Mouse (Mus musculus) gastrocnemius, adult 18-20 months (tissue): ENCODE results near the gene Pxk. TPM values are rescaled to one million over a fixed set of nuclear protein-coding genes. Genes with fewer than 3 reads are reported as not detected.

Experiments used
- DNase-seq: peaks from one replicate; pipeline ENCODE4 v3.0.0; 2021; ENCODE audit warnings: low spot score
- total RNA-seq, 2 experiments: library from RNA; stranded (reverse); gene quantifications; 2 replicates each; pipeline ENCODE4 v1.2.3; 2021

Pxk gene
- total RNA-seq, 2 experiments from 2014 or later, result 12.7 to 14.0 TPM

GRCm38 (mm10) chr14:8192727-8193126 is 94.7 kb downstream of the Pxk start:
- no peak for DNase-seq

- DNase-seq, result no peak
Observed at GRCm38 (mm10) chr14:8200769-8201168, 102.8 kb downstream of the Pxk start.

GRCm38 (mm10) chr14:8201715-8202114 is 103.7 kb downstream of the Pxk start:
- DNase-seq, result no peak

- no peak for DNase-seq
Observed at GRCm38 (mm10) chr14:8206179-8206910, 108.3 kb downstream of the Pxk start.

- DNase-seq, result no peak
Observed at GRCm38 (mm10) chr14:8207105-8207504, 109.1 kb downstream of the Pxk start.

GRCm38 (mm10) chr14:8207543-8207942 is 109.5 kb downstream of the Pxk start:
- DNase-seq, result no peak

GRCm38 (mm10) chr14:8208876-8209275 is 110.9 kb downstream of the Pxk start:
- no peak for DNase-seq

- DNase-seq, result no peak
Observed at GRCm38 (mm10) chr14:8209896-8210295, 111.9 kb downstream of the Pxk start.

- no peak for DNase-seq
Observed at GRCm38 (mm10) chr14:8212996-8213395, 115.0 kb downstream of the Pxk start.

- DNase-seq, result peak; percentile 98
Observed at GRCm38 (mm10) chr14:8213803-8214224, 115.8 kb downstream of the Pxk start, which contains the start of gene Kctd6. TSS of gene Kctd6 (plus strand) at chr14:8214140.

Other genes starting within 250 kb of the Pxk start
- not detected for gene Gm45521, start 140.9 kb upstream of the Pxk start, total RNA-seq
- gene Dnase1l3, start 103.6 kb upstream of the Pxk start, total RNA-seq, result not detected
- 1 to 10 TPM; 7.6 to 8.6 TPM for gene Abhd6, start 95.3 kb upstream of the Pxk start, total RNA-seq
- gene Rpp14, start 17.8 kb upstream of the Pxk start, total RNA-seq, result 10 to 100 TPM; 28.0 TPM
- gene Pdhb, start 74.8 kb downstream of the Pxk start, total RNA-seq, result 100 to 1,000 TPM; 272 to 299 TPM
- gene Kctd6, start 115.9 kb downstream of the Pxk start, total RNA-seq, result 1 to 10 TPM; 7.7 to 8.4 TPM
- under 1 TPM; 0.64 to 0.69 TPM for gene Acox2, start 161.1 kb downstream of the Pxk start, total RNA-seq
- gene Fam107a, start 219.8 kb downstream of the Pxk start, total RNA-seq, result 1 to 10 TPM; 4.5 to 6.8 TPM